Mouse (Mus musculus) heart, postnatal 36 days (tissue): ENCODE measurements at regions not wholly inside any gene's neighbourhood (a gene's known extent, or its start where the extent isn't known, plus 50 kb on each side); places are given as distances from the start of the nearest gene placed in this dataset.
A peak's percentile ranks its signal among the peaks of the same experiment; 100 is the strongest.
"Not testable (repeated sequence)": the region's sequence is repeated elsewhere in the genome, so short reads cannot be mapped to it uniquely, and the experiment has no call there.

Experiments used
- DNase-seq, 2 experiments: peaks; one replicate each; pipeline ENCODE4 v3.0.0; 2021 to 2022
- intact Hi-C: fragments of 180-260 bp; cut with DNase I; formaldehyde crosslinking; loops from one replicate; pipeline ENCODE4 v1.15.1; 2025

DNA sequence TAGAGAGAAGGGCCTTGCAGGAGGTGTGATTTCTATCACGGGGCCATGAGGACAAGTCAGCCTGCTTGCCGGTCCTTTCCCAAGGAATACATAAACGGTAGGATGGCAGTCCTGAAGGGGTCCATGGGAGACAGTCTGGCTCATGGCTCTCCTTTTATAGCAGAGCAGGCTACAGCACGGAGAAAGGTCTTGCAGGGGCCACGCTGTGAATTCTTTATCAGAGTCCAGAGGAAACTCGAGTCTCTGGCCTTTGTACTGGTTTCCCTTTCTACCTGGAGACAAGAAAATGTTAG is 1984.0 kb downstream of the 4930444P10Rik start:
- intact Hi-C loops: no loop called here
- DNase-seq: no peak

DNA sequence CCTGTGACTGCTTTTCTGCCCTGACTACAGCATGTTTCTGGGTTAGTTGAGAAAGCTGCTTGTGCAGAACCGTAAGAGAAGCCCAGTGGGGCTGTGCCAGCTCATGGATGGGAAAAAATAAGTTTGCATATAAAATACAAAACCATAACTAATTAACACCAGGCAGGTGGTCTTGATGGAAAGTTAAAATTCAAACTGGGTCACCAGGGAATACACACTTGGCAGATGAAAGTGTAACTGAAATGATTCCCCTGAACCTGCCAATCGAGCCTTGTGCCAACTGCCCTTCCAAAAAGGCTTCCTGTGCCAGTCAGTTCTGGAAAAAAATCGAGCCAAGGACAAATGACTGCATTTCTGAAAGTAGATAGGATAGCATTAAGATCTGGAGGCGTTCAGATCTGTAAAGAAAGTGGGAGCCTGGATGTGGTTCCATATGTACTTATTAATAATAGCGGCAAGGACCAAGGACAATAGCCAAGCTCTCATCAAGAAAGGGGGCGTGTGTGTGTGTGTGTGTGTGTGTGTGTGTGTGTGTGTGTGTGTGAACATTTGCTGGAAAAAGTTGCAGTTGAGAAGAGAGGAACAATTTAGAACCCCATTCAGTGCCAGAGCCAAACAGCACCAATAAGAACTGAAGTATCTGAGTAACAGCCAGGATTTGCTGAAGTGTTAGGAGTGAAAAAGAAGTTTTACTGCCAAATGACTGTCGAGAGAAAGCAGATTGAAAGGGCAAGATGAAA is 1984.5 kb downstream of the 4930444P10Rik start:
- intact Hi-C loops: no loop called here
- peak; percentile 8 to 13 for DNase-seq

DNA sequence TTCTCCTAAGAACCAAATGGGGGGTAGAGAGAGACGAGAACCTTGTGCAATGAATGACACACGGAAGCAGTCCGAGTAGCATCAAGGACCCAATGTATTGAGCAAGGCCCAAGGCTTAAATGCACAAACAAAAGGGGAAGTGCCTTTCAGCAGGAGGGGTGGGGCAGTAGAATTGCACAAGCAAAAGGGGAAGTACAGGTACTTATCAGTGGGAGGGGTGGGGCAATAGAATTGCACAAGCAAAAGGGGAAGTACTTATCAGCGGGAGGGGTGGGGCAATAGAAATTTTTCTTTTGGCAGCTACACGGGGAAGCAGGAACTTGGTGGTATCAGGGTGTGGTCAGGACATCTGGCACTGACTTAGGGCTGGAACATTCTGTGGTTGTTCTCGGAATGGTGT is 1987.6 kb downstream of the 4930444P10Rik start:
- intact Hi-C loops, DNase-seq: not testable (repeated sequence)

DNA sequence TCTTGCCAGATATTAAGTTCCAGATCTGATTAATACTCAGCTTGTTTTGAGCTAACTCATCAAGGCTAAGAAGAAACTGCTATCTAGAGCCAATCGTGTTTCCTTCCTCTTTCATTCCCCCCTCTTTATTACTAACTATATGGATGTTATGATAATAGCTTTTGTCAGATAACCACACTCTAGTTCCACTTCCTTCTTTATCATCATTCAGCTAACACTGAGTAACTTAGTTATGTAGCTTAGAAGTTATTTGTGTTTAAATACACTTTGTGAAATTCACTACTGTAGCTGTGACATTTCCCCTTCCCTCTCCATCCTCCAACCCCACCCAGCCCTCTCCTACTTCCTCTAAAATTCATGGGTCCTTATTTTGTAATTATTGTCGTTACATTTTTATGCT is 1988.6 kb downstream of the 4930444P10Rik start:
- DNase-seq: no peak
- intact Hi-C loops: no loop called here

DNA sequence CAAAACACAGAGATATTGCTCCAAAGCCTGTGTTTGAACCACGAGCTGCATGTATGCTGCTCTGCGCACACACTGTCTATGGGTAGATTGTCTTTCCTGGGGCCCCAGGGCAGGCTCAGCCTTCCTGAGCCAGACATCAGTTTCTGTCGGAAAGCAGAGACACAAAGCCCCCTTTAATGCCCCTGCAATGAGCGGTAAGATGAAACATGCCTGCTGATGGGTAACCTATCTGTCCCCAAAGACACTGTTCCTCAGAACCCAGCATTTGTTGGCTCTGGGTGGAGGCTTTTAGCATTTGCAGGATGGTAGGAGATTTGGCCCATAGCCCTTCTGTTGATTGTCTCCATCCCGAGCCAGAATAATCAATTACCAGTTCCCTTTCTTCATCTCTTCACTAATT is 1994.1 kb downstream of the 4930444P10Rik start:
- intact Hi-C loops: no loop called here
- no peak for DNase-seq

DNA sequence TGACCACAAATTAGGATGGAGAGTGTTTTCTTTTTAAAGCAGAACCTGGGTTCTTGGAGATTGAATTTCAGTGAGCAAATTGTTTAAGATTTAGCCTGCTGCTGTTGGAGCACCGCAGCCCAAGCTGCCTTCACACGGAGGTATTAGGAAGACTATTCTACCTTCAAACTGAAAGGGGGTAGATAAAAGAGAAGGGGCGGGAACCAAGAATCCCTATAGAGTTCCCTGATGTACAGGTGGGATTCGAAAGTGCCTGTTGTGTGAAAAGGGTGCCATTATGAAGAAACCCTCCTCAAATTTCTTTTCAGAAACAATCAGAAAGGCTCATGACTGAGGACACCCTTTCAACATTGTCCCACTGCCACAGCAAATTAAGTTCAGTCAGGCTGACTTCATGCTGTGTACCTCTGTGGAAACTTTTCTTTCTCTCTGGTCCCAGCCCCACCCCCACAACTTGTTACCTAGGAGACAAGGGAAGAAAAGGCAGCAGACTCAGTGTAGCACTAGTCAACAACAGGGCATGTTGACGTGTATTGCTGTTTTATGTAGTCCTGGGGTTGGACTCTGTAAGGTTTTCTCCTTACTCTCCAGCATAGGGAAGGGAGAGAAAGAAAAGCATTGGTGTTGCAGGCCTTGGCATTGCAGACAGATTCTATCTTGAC is 1995.4 kb downstream of the 4930444P10Rik start:
- no peak for DNase-seq
- intact Hi-C loops: no loop called here

DNA sequence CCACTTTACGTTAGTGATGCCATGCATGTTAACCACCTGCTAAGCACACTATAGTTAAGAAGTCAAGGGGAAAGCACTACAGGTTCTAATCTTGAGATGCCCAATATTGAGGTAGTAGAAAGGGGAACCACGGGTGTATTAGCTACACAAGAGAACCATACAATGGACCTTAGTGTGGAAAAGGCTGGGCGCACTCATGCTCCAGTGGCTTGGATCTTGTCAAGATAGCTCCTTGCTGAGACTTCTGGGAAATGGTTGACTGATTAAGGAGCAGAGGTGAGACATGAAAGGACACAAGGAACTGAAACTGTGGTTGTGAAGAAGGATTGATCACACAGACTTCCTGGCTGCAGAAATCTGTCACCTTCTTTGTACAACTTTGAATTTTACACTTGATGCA is 2028.3 kb downstream of the 4930444P10Rik start:
- DNase-seq: no peak
- intact Hi-C loops: no loop called here

DNA sequence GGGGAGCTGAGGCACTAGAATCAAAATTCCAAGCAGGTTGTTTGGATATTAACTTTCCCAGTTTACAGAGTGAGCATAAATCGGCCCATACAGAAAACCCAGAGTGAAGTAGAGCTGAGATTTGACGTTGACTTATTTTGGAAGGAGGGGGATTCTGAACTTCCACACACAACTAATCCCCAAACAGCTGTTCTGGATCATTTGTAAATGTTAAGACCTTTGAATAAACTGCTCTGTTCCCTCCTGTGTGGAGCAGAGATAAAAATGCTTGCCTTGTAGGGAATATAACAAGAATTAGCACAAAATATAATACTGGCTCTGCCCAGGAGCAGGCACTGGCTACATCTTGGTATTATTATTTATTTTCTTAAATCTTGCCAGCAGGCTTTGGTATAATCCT is 2057.0 kb downstream of the 4930444P10Rik start:
- DNase-seq: no peak
- intact Hi-C loops: no loop called here

DNA sequence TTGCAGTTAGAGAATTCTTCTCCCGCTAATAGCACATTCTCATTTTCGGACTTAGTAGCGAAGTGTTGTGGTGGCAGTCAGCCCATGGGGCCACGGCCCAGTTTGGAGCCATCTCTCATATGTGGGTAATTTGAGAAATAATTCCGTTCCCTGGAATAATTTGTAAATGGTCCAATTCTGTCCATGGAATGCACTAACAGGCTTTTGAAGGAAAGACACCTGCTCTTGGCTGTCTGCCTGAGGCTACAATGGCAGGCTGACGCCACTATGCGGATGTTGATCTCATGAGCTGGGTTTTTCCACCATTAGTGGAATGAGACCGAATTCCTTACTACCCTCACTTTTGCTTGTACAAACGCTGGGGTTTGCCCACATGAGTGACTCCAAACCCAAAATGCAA is 2081.6 kb downstream of the 4930444P10Rik start:
- DNase-seq: no peak
- intact Hi-C loops: no loop called here

DNA sequence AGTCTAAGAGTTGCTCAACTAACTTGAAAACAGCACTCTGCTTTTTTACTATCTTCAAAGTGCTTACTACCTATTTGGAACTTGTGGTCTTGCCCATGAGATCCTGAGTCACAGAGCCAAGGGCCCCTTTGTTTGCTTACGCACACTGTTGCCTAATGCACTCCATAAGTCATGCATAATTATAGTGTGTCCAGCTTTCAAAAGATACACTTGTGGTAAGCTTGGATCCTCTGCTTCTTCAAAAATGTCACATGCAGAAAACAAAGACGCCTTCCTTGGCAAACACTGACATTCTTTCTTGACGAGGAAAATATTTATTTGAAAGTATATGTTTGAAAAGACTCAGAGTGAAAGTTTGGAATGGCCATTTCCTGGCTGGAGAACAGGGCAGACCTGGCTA is 2082.3 kb downstream of the 4930444P10Rik start:
- no peak for DNase-seq
- intact Hi-C loops: no loop called here

DNA sequence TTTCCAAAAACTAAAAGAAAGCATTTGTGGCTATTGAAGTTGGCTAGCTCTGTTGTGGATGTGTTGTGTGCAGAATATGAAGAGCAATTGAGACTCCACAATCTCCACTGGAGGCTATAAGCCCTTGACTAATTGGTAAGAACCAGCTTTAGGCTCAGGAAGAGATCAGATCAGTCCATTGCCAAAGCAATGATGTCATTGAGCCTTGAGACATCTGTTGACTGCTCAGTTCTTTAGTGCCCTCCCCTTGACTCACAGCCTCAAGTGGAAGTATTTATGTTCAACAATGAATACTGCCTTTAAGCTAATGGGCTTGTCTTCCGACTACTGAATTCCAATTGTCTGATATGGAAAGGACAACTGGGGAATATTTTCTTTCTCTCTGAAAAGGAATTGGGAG is 2090.6 kb downstream of the 4930444P10Rik start:
- intact Hi-C loops: no loop called here
- DNase-seq: no peak

DNA sequence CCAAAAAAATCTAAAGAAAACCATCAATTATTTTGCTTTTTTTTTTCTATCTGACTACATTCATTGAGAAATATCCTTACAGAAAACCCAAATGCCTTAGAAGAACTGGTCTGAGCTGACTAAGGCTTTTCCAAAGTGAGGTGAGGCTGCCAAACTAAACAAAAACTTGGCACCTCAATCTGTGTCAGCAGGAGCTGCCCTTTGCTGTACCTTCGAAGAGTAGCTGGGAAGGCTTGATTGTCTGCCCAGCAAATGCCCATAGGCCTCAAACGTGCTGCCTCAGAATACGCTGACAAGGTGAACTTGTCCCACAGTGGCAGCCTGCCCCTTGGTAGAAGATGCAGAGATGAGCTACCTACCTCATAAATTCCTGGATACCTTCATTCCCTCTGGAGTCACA is 2091.7 kb downstream of the 4930444P10Rik start:
- intact Hi-C loops: no loop called here
- DNase-seq: no peak

DNA sequence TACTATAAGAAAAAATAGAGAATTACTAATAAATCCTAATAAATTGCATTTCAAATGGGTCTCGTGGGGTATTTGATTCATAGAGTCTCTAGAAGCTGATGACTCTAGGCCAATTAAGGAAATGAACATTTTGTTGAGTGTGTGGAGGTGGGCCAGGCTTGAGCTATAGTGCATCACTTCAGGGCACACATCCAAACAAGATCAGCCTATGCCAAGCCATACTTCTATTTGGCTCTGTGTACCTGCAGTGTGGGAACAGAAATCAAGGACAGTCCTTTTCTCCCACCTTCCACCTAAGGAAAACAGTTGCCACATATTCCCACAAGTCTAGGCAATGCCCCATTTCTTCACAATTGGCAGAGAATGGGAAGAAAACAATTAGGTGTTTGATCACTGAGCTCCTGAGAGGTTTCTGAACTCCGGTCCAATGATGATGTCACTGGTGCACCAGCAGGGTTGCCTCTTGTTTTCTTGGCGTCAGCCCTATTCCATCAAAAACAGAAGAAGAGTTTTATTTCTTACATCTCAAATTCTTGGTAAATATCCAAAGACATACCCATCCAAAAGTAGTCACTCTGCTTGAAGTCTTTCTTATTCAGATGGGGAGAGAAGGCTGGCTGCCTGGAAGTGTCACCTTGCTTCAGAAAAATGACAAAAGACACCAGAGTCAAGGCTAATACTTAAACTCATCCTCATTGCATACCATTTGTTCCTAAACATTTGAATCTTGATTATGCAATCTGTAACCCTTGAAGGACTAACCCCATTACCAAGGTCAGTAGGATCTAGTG is 2092.3 kb downstream of the 4930444P10Rik start:
- intact Hi-C loops: no loop called here
- DNase-seq: no peak

DNA sequence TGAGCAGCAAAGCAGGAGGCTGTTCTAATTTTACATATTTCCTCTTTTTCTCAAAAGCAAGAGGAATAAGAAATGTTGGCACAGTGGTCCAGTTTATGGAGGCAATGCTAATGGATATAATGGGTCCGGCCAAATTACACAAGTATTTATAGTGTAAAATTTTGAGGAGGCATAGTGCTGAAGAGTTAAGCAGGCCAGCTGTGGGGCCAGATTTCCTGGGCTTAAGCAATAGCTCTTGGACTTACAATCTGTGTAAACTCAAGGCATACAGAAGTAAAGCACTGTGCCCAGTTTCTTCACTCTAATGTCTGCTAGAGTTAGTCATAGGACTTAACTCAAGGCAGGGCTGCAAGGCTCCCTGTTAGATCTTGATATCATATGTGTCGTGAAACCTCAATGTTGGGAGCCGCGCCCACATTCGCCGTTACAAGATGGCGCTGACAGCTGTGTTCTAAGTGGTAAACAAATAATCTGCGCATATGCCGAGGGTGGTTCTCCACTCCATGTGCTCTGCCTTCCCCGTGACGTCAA is 2094.9 kb downstream of the 4930444P10Rik start:
- intact Hi-C loops: no loop called here

DNA sequence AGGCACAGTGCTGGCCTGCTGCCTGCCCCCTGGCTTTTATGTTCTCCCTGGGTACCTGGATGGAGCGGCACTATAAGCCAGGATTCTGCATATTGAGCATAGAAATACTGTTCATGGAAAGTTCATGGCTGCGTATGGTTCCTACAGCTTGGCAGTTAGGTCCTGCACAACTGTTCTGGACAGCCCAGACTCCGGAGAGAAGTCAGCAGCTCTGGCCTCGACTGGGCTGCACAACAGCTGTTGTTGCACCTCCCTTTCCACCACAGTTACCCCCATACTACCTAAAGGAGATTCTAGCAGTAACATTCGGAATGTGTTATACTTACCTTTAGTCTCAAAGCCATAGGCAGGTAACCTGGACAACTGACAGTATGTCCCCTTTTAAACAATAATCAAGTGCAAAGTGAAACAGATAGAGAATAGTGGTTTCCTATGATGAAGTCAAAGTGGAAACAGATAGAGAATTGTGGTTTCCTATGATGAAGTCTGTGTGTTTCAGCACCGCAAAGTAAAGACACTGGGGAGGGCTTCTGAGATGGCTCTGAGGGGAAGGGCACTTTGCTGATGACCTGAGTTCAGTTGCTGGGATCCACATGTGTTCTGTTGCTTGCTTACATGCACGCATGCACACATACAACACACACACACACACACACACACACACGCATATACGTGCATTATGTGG is 2099.2 kb downstream of the 4930444P10Rik start:
- no peak for DNase-seq
- intact Hi-C loops: no loop called here

More for the DNA sequence above, 2094.9 kb downstream of the 4930444P10Rik start:
- DNase-seq: no peak

DNA sequence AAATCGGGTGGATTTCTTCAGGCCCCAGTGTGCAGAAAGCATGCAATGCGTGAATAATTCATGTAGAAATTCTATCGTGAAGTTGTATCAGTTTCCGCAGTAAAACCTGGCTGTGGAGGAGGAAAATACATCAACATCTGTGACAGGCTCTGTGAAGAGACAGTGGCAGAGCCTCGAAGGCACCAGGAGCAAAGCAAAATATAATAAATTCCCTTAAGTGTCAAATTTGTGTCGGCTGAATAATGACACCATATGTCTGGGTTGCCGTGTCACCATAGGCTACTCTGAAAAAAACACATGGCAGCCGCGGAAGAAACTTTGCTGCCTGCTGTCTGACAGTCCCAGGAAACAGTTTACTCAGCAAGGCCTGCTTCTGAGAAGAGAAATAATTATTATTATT is 2100.1 kb downstream of the 4930444P10Rik start:
- intact Hi-C loops: no loop called here
- no peak for DNase-seq

DNA sequence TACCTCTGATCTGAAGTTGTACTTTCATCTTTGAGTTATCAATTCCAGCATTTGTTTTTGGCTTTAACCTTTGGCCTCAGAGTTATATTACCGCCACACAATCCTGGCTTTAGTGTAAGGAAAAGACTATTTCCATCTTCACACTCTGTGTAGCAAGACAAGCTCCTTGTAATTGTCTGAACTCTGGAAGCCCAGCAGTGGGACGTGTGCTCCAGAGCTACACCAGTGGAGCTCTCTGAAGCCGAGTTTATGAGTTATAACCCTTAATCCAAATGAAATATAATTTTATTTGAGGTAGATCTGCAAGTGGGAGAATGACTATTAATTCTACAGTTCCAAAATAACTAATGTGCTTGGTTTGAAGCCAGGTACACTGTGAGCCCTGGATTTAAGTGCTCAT is 2103.8 kb downstream of the 4930444P10Rik start:
- intact Hi-C loops: no loop called here
- no peak for DNase-seq

DNA sequence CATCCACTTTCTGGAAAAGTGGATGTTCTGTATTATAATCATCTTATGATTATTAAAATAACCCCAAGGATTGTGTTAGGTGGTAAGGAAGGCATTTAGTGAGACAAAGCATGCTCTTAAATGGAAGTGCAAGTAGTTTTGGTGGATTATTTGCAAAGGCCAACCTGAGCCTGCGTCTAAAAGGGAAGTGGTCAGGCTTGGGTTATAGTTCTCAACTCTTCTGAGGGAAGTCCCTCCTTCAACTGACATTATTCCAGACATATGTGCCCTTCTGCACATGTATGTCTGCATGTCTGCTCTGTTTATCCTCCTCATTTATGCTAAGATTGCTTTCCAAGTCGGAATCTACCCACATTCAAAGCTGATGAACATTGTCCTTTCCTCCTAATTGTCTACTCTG is 2108.3 kb downstream of the 4930444P10Rik start:
- no peak for DNase-seq
- intact Hi-C loops: no loop called here

DNA sequence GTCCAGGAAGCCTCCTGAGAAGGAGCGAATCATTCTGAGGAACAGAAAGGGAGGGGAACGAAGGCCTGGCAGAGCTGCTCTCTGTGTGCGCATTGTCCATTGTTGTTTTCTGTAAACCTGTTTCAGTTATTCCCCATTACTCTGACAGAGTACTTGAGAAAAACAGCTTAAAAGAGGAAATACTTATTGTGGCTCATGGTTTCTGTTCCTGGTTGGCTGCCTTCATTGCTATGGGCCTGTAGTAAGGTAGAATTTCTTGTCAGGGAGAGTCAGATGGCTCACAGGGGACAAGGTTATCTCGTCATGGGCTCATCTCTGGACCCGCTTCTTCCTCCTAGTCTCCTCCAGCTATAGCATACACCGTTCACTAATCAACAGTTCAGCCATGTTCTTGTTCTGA is 2112.9 kb downstream of the 4930444P10Rik start:
- intact Hi-C loops: no loop called here
- DNase-seq: no peak

DNA sequence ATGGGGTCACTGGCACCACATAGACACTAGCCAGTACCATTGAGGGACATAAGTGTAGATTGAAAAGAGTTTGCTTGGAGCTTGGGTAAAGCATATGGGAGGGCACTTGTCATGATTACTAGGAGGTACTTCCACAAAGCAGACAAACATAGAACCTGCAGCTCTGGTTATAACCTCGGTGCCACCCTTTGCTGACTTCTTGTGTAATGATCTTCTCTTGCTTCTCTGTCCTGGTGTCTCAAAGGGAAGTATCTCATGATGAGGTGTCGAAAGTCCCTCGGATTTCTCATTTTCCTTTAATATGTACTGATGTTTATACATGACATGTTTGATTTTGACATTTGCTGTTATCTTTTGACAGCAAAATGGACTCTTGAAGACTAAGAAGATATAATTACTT is 2114.5 kb downstream of the 4930444P10Rik start:
- intact Hi-C loops: no loop called here
- no peak for DNase-seq

DNA sequence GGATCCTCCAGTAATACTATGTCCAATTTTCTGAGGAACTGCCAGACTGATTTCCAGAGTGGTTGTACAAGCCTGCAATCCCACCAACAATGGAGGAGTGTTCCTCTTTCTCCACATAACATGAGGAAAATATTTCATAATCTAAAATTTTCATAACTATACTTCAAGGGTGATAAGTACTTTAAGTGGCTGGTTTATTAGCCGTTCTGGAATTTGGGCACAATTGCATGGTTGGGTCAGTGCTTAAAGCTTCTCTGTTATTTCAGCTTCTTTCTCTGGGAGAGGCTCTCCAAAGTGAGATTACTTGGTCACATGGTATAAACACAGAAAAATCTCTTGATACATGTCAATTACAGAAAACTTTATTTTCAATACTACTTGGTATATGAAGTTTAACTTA is 2115.9 kb downstream of the 4930444P10Rik start:
- intact Hi-C loops: no loop called here
- DNase-seq: no peak
